Comparison of ENCODE assay signal across 9 mouse cellular contexts in the genomic region with DNA sequence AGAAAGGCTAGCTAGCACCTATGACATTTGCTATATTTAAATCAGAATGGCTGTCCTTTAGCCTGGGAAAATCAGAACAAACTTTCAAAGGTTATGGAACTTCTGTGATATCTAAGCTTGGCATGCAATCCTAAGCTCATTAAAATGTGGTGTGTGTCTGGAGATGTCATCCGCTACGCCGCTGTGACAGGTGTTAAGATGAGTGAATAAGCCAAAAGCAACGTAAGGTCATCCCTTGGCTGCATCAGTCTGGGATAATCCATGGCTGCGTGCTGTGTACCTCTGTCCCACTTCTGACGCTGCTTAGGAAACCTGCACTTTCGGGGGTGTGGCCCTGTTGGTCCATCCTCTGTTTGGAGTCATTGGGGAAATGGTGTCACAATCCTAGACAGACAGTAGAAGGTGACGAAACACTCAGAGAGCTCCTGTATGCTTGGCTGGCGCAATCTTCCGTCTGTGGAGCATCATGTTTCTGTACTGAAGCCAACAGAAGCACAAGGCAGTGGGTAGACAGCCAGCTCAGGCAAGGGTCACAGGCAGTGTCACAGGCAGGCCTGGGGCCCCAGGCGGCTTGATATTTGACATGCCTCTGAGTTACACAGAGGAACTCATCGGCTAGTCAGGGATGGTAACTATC. TPM values are rescaled to one million over a fixed set of nuclear protein-coding genes. Genes with fewer than 3 reads are reported as not detected.
DNase-seq lines count a peak whose midpoint lies in the region; ATAC-seq and TF ChIP-seq lines count a peak whose summit lies in the region.
"Had no signal": no experiment of that assay in that cellular context is flagged by ENCODE, and none has a peak within 500 bp of the region (broad histone marks: within the 10 kb centered on the region; RNA-seq: fewer than 3 reads in every experiment).

No protein-coding gene starts in this region.

- H3K27me3 ChIP-seq in lung, embryonic 15.5 days: no peaks in the 10 kb centered on the region
- no peaks in the 10 kb centered on the region for H3K27me3 ChIP-seq in hindbrain, postnatal 0 days (ENCODE audit: insufficient read depth, low read length)
- no peaks in the 10 kb centered on the region for H3K27me3 ChIP-seq in midbrain, embryonic 16.5 days (ENCODE audit: control insufficient read depth, insufficient read depth, low read depth, low read length)
- H3K27me3 ChIP-seq in midbrain, embryonic 14.5 days (ENCODE audit: control insufficient read depth, insufficient read depth, low read length): no peaks in the 10 kb centered on the region

- H3K4me2 ChIP-seq in lung, embryonic 15.5 days: no peak overlapping the region
- no peak overlapping the region for H3K4me2 ChIP-seq in hindbrain, postnatal 0 days (ENCODE audit: low read depth, low read length)
- H3K4me2 ChIP-seq in midbrain, embryonic 16.5 days (ENCODE audit: low read length): no peak overlapping the region
- H3K4me2 ChIP-seq in midbrain, embryonic 14.5 days (ENCODE audit: low read length): no peak overlapping the region

- peak; percentile 58; the same call in 1 of the 2 replicates for ATAC-seq in lung, embryonic 15.5 days (ENCODE audit: borderline replicate concordance, extremely low read depth, low FRiP score, low TSS enrichment)
- no peak for ATAC-seq in hindbrain, postnatal 0 days
- ATAC-seq in midbrain, embryonic 16.5 days: no peak
- no peak for ATAC-seq in midbrain, embryonic 14.5 days (ENCODE audit: low FRiP score, low TSS enrichment)

- 42% methylated on average over 12 of the region's 12 CpGs for WGBS in lung, embryonic 15.5 days
- 69% methylated on average over 12 of the region's 12 CpGs for WGBS in hindbrain, postnatal 0 days
- 82% methylated on average over 12 of the region's 12 CpGs for WGBS in midbrain, embryonic 16.5 days
- WGBS in midbrain, embryonic 14.5 days: 86% methylated on average over 12 of the region's 12 CpGs

- H3K27ac ChIP-seq in lung, embryonic 15.5 days: no peak overlapping the region
- no peak overlapping the region for H3K27ac ChIP-seq in layer of hippocampus, adult 2 months
- no peak overlapping the region for H3K27ac ChIP-seq in hindbrain, postnatal 0 days
- no peak overlapping the region for H3K27ac ChIP-seq in midbrain, embryonic 16.5 days (ENCODE audit: low read length)
- no peak overlapping the region for H3K27ac ChIP-seq in midbrain, embryonic 14.5 days (replicated peaks; ENCODE audit: low read depth, low read length)

- TF ChIP-seq CTCF in layer of hippocampus, adult 2 months (conservative IDR thresholded peaks at IDR 0.05): no peak
- TF ChIP-seq CTCF in hindbrain, postnatal 0 days (IDR thresholded peaks at IDR 0.05; ENCODE audit: low read depth): no peak

- peak; percentile 69 for DNase-seq in NIH3T3 (ENCODE audit: low read depth)
- DNase-seq in fat pad, adult 2 months (ENCODE audit: extremely low read depth, low read depth, low spot score): peak; percentile 86
- DNase-seq in heart, postnatal 4 days: peak; percentile 78
- no peak for DNase-seq in layer of hippocampus, adult 2 months (ENCODE audit: low spot score in 2 of 2)
- no peak for DNase-seq in hindbrain, postnatal 0 days (ENCODE audit: low spot score)
- DNase-seq in midbrain, embryonic 14.5 days: no peak
- DNase-seq: layer of hippocampus, adult 9-11 months had no signal

- no peaks in the 10 kb centered on the region for H3K4me1 ChIP-seq in lung, embryonic 15.5 days
- no peaks in the 10 kb centered on the region for H3K4me1 ChIP-seq in hindbrain, postnatal 0 days (ENCODE audit: insufficient read depth, low read length)
- H3K4me1 ChIP-seq in midbrain, embryonic 16.5 days (ENCODE audit: control insufficient read depth, insufficient read depth, low read length): no peaks in the 10 kb centered on the region
- no peaks in the 10 kb centered on the region for H3K4me1 ChIP-seq in midbrain, embryonic 14.5 days (ENCODE audit: control insufficient read depth, insufficient read depth, low read length)

- no peaks in the 10 kb centered on the region for H3K9me3 ChIP-seq in lung, embryonic 15.5 days
- H3K9me3 ChIP-seq in hindbrain, postnatal 0 days (ENCODE audit: low read length): no peaks in the 10 kb centered on the region
- no peaks in the 10 kb centered on the region for H3K9me3 ChIP-seq in midbrain, embryonic 16.5 days (replicated peaks; ENCODE audit: control insufficient read depth, low read length, poor library complexity, severe bottlenecking)
- no peaks in the 10 kb centered on the region for H3K9me3 ChIP-seq in midbrain, embryonic 14.5 days (ENCODE audit: control insufficient read depth, low read length)

- H3K4me3 ChIP-seq in lung, embryonic 15.5 days: no peak overlapping the region
- H3K4me3 ChIP-seq in layer of hippocampus, adult 2 months: no peak overlapping the region
- no peak overlapping the region for H3K4me3 ChIP-seq in hindbrain, postnatal 0 days (ENCODE audit: low read length)
- no peak overlapping the region for H3K4me3 ChIP-seq in midbrain, embryonic 16.5 days (ENCODE audit: low read depth, low read length)
- no peak overlapping the region for H3K4me3 ChIP-seq in midbrain, embryonic 14.5 days (replicated peaks; ENCODE audit: low read depth, low read length)

- no peaks in the 10 kb centered on the region for H3K36me3 ChIP-seq in lung, embryonic 15.5 days
- no peaks in the 10 kb centered on the region for H3K36me3 ChIP-seq in hindbrain, postnatal 0 days (ENCODE audit: insufficient read depth, low read length)
- no peaks in the 10 kb centered on the region for H3K36me3 ChIP-seq in midbrain, embryonic 16.5 days (ENCODE audit: control insufficient read depth, insufficient read depth, low read length)
- no peaks in the 10 kb centered on the region for H3K36me3 ChIP-seq in midbrain, embryonic 14.5 days (ENCODE audit: control insufficient read depth, insufficient read depth, low read length)

- H3K9ac ChIP-seq in lung, embryonic 15.5 days: no peak overlapping the region
- H3K9ac ChIP-seq in hindbrain, postnatal 0 days (replicated peaks; ENCODE audit: low read length): no peak overlapping the region
- no peak overlapping the region for H3K9ac ChIP-seq in midbrain, embryonic 16.5 days (ENCODE audit: low read depth, low read length)
- H3K9ac ChIP-seq in midbrain, embryonic 14.5 days (replicated peaks; ENCODE audit: low read length): no peak overlapping the region

RNA-seq across cellular contexts. Expression of gene Gpat3, which starts 15.0 kb away (rescaled TPM):
- 10 to 100 TPM; 36.5 to 37.9 TPM for total RNA-seq in heart, postnatal 4 days (2021)
- 1.5 and 2.3 TPM in 2 replicates for polyA plus RNA-seq in lung, embryonic 15.5 days (2015; fragmentation: Nextera tagmentation; extraction: Ambion mirVana)
- 1 to 10 TPM; 2.1 to 3.7 TPM for total RNA-seq in layer of hippocampus, adult 2 months (2021)
- 0.47 and 1.5 TPM in 2 replicates for total RNA-seq in hindbrain, postnatal 0 days (2014; rRNA removed)
- polyA plus RNA-seq in hindbrain, postnatal 0 days (2015; fragmentation: Nextera tagmentation; extraction: Ambion mirVana): 1.5 and 2.4 TPM in 2 replicates
- 0.57 TPM in 2 replicates for polyA plus RNA-seq in midbrain, embryonic 16.5 days (2015; fragmentation: Nextera tagmentation; extraction: Ambion mirVana)
- polyA plus RNA-seq in midbrain, embryonic 14.5 days (2014; fragmentation: Nextera tagmentation; extraction: Ambion mirVana): 0.09 TPM in 1 of 2 replicates, not detected in the other

RNA-seq across cellular contexts. Expression of gene Abraxas1, which starts 39.8 kb away (rescaled TPM):
- total RNA-seq in heart, postnatal 4 days (2021): 10 to 100 TPM; 17.5 to 22.1 TPM
- polyA plus RNA-seq in lung, embryonic 15.5 days (2015; fragmentation: Nextera tagmentation; extraction: Ambion mirVana): 29.0 and 32.0 TPM in 2 replicates
- 1 to 10 TPM; 8.4 to 9.5 TPM for total RNA-seq in layer of hippocampus, adult 2 months (2021)
- 4.7 and 6.9 TPM in 2 replicates for total RNA-seq in hindbrain, postnatal 0 days (2014; rRNA removed)
- 10.7 and 11.4 TPM in 2 replicates for polyA plus RNA-seq in hindbrain, postnatal 0 days (2015; fragmentation: Nextera tagmentation; extraction: Ambion mirVana)
- 12.0 and 17.1 TPM in 2 replicates for polyA plus RNA-seq in midbrain, embryonic 16.5 days (2015; fragmentation: Nextera tagmentation; extraction: Ambion mirVana)
- polyA plus RNA-seq in midbrain, embryonic 14.5 days (2014; fragmentation: Nextera tagmentation; extraction: Ambion mirVana): 11.1 and 16.0 TPM in 2 replicates

Comparison
In these comparisons a context has a peak if more than half of its experiments do, and no peak if none do; other contexts are left out.
1. DNase-seq: peak in NIH3T3 (single experiment), fat pad, adult 2 months (single experiment) and heart, postnatal 4 days (single experiment); none in layer of hippocampus, adult 2 months (0 of 2), hindbrain, postnatal 0 days (single experiment) and midbrain, embryonic 14.5 days (single experiment).